Mouse (Mus musculus) thymus, postnatal 36 days (tissue): ENCODE data around the gene Tgfbi.
A peak's percentile ranks its signal among the peaks of the same experiment; 100 is the strongest.

ENCODE experiments used
- DNase-seq, 2 experiments: peaks; one replicate each; pipeline ENCODE4 v3.0.0; 2022; ENCODE audit warnings: mixed read lengths in 2 of 2

The Tgfbi gene

DNA sequence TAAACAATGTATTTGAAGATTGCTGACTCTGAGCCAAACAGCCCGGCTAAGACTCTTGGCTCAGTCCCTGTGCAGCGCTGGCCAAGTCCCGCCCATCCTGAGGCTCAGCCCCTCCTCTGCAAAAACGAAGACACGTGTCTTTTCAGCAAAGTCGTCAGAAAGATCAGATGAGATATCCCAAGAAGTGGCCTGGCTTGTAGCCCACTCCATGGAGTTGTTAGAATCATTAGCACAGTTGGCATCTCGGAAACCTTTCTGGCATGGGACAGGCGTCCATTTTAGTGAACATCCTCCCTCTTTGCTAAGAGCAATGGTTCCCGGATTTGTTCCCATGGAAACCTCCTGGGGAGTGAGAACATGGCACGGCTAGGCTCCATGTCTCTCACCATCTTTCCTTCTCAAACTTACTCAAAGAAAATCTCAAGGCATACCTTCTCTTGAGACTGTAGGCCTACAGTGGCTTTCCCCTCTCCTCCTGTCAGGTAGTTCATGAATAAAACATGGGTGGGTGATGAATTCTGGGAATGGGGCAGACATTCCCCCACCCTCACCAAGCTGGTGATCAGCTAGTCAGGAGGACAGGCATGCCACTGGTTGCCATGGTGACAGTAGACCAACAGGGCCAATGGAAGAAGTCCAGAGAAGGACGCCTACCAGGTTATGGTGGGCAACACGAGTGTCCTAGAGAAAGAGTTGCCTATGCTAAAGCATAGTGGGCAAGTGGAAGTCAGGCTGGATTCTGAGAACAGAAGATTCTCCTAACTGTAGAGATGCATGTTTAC, 11.3 kb upstream of the Tgfbi start:
- DNase-seq, result no peak

DNA sequence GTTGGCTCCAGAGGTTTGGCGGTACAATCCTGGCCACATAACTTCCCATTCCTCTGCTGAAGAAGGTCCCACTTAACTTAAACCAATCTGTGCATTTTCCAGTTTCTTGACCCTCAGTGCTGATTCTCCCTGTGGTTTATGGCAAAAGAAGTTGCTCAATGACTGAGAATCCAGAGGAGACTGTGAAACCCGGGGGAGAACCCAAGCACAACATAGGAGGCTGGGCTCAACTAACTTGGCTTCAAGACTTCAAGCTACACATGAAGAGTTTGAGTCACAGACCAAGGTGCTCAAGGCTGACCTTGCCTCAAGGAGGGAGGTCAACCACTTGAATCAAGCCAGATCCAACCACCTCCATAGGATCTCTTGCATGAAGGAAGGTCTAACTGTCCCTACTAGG, 9.8 kb upstream of the Tgfbi start:
- no peak for DNase-seq

DNA sequence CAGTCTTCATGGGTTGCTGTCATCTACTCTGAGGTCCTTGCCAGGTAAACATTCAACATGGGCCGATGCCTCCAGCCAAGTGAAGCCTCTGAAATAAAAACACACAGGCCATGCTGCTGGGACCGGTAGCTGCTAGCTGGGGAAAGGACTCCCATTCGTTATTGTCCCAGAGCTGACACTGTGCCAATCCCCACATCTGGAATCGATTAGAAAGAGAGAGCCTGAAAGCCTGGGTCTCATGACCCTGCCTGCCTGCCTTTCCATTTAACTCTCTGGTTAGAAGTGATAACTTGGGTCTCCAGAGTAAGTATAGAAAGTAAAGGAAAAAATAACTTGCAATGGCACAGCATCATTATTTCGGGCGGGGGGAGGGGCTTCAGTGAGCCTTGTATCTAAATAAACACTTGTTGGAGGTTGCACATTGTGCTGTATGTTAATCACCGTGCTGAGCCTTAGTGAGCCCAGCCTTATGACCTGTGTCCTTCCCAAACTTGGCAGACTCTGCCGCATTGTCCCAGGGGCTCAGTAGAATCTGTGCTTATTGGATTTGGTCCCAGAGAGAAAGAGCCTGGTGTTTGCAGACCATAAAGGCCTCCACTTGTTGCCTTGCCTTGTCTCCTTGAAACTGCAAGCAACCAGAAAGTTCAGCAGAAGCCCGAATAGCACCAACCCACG, 9.0 kb upstream of the Tgfbi start:
- no peak for DNase-seq

DNA sequence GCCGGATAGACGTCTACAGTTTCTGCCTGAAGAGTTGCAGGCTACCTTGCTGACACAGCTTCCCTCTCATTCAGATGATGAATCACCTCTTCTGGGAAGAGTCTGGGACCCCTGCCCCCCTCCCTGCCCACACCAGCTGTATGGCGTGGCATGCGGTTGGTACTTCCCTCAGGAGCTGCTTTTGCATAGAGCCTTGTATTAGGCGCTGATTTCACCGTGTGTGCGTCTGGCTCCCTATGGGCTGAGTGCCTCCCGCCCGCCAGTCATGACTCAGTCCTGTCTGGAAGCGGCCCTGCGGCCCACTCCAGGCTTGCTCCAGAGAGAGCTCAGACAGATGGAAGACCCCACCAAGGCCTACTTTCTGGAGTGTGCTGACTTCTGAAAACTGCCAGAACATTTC, 8.1 kb upstream of the Tgfbi start:
- DNase-seq, result no peak

DNA sequence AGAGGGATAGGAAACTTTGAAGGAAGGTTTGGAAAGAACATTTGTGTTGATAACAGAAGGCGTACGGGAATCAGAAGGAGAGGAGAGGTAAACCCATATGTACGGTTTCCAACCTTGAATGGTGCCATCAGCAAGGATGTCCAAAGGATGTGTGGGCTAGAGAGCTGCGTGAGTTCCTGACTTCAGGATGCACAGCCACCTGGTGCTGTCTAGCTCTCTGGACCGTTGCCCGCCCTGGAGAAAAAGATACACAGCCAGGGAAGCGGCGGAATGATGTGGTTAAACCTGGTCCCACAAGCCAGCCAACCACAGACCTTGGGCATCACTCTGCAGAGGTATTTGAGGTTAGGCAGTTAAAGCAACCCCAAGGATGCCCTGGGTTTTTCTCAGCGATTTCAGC, 3.8 kb upstream of the Tgfbi start:
- no peak for DNase-seq

DNA sequence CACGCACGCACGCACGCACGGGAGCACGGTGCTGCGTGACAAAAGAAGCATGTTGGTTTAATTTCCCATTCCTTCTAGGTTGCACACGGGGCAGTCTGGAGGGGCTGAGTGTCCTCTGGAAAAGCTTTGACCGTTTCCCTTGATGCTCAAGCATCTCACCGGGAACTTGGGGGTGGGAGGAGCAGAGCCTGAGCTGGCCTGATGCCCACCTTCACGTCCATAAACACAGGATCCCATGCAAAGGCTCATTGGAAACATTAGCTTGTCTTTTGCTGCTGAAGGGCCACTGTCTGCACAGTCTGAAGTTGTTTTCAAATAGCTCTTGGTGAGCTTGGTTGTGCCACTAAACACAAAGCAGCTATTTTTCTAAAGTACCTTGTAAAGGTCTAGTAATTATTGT, 2.6 kb upstream of the Tgfbi start:
- no peak for DNase-seq

DNA sequence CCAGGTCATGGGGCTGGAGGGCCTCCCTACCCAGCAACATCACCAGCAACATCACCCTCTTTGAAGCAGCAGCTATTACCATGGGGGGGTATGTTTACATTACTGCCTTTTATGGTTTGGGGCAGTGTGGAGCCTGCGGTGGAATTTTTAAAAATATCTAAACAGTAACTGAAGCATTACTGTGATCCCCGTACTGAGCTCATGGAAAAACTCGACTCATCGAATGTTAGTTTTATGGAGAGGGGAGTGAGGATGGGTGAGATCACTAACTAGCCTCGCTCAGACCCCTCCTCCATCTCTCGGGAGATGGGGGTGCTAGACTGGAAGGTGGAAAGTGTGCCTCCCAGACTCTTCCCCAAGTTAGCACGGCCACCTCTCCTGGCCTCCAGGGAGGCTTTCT, 2.1 kb upstream of the Tgfbi start:
- no peak for DNase-seq

DNA sequence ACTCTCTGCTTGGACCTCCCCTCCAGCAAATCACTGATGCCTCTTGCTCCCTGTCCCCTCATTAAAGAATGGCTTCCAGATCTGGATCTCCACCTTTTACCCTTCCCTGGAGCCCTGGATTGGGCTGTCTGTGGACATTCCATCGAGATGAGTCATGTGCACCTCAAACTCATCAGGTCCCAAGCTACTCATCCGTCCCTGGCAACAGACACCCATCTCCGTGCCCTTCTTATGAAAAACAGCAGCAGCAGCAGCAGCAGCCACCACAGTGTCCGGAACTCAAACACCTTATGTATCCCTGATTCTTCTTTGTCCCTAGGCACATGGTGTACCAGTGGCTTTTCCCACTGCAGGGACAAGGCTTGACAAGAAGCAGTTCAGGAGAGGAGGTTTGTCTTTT, 1.5 kb upstream of the Tgfbi start:
- no peak for DNase-seq

DNA sequence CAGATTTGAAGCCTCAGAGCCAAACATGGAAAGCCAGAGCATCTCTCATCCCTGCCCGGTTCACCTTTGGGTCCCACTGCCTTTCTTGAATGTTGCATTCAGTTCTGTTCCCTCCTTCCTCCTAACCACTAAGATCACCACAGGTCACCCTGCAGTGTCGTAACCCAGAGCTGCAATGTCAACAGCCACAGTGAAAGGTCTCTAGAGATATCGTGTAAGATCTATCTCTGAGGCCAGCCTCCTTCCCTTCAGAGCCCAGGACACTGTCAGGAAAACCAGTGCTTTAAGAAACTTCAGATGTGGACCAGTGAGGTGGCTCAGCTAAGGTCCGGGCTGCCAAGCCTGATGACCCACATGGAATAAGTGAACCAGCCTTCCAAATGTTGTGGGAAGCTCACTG, 1.8 kb downstream of the Tgfbi start:
- no peak for DNase-seq

DNA sequence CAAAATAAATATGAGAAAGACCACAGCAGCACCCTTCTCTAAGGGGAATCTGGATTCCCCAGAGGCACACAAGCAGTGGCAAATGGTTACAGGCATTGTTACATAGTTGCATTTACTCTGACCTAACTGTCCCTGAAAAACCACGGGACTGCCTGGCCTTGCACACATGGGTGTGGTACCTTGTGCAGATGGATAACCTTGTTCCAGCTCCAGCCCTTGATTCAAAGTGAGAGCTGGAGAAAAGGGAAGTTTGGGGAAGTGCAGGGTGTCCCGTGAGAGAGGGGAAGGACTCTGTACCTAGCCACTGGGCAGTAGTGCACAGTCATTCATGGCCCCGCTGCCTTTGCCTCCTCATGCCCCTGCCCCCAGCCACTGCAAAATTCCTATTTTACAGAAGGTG, 2.4 kb downstream of the Tgfbi start:
- DNase-seq, result no peak

DNA sequence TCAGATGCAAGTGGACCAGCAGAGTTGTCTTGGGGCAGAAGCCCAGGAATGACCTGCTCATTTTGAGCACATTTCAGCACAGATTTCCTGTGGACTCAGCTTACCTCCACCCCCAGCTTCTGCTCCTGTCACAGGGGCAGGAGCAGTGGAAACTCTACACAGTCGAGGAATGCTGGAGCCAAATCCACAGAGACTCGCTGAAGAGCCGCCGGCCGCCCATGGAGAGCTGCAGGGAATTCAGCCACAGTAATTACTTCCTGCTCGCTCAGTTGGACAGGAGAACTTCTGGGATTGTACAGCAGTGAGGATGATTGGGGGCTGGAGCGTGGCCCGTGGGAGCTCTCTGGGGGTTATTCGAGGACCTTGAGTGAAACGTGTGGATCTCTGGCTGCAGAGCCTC, 3.0 kb downstream of the Tgfbi start:
- DNase-seq, result no peak

DNA sequence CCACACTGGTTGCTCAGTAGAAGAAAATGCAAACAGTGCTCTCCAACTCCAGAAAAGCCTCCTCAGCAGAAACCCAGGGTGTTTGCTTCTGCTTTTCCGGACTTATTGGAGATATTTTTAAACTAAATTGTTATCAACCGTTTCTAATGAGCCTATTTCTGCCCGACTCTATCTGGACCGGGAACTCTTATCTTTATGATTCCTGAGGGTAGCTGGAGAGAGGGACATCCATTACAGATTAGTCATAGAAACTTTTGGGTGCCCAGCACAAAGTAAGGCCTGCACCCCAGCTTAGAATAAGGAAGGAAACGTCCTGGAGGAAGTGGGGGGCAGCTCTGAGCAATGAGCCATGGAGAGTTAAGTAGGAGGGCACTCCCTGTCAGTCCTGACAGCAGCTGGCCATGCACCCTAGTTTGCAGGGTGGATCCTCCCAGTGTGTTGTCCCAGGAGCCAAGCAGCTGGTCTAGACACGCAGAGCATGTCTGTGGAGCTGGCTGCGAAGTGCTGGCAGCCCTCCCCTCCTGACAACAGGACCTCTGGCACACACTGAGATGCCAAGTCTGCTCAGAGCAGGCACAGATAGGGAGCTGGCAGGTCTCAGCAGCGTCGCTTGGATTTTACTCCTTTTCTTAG, 4.2 kb downstream of the Tgfbi start:
- no peak for DNase-seq

DNA sequence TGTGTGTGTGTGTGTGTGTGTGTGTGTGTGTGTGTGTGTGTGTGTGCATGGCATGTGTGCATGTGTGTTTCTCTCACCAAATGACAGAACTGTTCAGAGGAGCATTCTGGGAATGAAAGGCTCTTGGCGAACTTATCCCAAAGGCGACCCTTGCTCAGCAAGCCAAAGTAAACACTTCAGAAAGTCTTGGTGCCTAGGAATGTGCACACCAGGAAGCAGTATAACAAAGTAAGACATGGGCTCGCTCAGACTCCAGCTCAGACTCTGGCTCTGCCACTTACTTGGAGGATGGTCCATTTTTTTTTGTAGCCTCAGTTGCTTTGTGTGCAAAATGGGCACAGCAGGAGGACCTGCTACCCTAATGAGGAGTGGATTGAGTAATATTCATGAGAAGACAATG, 5.4 kb downstream of the Tgfbi start:
- DNase-seq, result no peak

DNA sequence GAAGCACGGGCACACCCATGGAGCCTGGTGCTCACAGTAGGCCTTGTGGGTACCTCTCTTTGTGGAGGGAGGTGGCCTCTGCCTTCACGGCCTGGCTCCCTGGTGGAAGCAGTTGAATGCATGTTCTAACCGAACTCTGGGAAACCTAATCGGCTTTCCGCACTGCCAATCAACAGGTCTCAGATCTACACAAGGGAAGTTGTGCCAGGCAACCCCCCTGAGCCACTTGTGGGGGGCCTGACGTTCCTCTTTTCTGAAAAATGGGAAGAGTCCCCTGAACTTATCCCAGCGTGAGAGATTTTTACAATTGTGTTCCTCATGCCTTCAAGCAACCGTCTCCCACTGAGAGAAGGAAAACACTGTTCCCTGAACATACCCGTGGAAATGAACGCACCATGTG, 5.9 kb downstream of the Tgfbi start:
- no peak for DNase-seq

DNA sequence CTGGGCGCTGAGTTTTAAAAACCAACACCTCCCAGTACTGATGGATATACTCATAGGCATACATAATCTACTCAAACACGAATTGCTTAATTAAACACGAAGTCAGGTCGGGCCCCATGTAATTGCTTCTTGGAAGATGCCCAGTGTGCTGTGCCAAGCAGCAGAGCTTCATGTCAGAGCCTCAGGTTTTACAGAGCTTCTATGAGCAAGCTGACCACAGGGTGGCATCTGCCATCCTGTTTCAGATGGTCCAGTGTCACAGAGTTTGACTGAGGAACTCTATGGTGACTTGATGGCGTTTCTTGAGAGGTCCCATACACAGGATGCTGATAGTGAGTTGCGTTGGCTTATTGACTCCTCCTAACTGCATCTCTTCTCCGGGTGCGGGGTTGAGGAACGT, 6.5 kb downstream of the Tgfbi start:
- peak in 1 of 2 experiments; percentile 8 for DNase-seq

DNA sequence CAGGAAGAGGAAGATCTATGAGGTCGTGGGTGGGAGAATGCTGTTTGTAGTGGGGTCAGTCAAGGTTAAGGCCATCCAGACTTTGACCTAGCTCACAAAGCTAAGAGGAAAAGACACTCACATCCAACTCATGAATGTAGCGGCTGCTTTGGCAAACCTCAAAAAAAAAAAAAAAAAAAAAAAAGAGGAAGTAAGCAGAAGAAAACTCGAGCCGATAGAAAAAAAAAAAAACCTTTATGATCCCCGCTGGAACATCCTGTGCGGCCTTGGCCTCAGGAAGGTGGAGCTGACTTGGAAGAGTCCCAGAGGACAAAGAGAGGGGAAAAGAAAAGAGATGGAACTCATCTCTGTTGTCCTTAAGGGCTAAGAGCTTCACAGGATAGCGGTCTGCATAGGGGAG, 7.1 kb downstream of the Tgfbi start:
- DNase-seq, result no peak

DNA sequence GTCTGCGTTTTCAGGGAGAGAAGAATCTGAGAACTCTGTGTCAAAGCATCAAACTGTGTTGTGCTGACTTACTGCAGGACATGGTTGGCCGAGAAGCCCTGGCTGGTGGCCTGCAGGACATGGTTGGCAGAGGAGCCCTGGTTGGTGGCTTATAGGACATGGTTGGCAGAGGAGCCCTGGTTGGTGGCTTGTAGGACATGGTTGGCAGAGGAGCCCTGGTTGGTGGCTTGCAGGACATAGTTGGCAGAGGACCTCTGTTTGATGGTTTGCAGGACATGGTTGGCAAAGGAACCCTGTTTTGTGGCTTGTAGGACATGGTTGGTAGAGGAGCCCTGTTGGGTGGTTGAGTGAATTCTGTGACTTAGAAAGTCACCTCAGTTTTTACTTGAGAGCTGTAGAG, 7.9 kb downstream of the Tgfbi start:
- DNase-seq, result no peak

DNA sequence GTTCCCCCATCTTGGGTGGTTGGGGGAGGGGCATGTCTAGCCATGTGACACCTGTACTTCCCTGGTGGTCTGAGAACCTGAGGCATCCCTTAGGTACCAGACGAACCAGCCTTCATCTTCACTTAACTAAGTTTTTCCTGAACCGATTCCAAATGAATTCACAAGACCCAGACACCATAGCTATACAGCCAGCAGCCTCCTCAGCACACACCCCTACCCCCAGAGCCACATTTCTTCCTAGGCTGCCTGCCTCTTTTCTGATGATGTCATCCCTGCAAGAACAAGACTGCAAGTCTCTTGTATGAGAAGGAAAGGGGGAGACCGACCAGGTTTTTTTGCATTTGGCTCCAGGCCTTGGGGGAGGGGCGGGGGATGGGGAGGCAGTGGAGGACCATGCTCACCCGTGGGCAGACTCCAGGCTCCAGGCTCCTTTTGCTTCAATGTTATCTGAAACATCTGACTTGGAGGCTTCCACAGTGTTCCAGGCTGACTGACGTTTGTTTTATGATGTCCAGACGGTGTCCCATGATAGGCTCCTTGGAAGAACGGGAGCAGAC, 13.0 kb downstream of the Tgfbi start:
- DNase-seq, result no peak

DNA sequence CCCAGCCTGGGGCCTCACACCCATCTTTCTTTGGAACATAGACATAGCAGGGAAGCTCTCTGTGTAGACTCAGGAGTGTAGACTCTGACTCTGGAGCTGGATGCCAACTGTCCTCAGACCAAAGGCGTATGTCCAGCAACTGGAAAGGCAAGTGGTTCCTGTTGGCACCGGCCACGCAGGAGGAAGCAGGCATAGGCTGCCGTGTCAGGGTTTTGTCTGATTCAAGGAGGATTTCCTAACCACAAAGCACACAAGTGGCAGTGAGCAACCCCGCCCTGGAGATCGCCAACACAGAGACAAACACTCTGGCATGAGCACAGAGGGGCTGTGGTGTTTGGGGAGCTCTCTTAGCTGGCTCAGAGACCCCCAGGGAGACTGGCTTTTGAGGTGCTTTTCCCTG, 17.2 kb downstream of the Tgfbi start:
- no peak for DNase-seq

DNA sequence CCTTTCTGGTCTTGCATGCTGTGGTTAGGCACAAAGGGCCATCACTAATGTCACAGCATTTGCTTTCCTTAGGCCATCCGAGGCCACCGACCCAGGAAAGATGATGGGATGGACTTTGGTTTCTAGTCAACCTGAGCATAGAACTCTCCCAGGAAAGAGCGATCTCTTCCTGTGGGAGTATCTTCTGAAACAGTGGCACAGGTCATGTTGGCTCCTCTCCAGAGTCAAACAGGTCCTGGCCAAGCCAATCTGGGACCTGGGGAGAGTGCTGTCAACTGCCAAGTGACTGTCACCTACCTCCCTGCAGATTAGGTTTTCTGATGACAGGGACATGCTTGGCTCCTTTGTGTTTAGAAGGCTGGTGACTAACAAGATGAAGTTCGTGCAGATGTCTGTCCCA, 20.8 kb downstream of the Tgfbi start:
- no peak for DNase-seq

DNA sequence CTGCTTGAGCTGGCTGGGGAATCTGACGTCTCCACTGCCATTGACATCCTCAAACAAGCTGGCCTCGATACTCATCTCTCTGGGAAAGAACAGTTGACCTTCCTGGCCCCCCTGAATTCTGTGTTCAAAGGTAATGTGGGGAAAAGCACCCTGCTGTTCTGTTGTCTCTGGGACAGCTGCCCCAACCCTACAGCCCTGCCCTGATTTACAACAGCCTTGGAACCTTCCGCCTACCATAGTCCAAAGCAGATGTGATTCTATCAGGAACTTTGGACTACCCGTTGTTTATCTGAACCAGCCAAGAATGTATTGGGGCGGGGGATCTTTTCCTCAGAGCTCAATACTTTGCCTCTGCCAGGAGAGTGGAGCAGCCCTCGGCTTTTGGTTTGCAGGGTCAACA, 21.2 kb downstream of the Tgfbi start:
- DNase-seq, result no peak

DNA sequence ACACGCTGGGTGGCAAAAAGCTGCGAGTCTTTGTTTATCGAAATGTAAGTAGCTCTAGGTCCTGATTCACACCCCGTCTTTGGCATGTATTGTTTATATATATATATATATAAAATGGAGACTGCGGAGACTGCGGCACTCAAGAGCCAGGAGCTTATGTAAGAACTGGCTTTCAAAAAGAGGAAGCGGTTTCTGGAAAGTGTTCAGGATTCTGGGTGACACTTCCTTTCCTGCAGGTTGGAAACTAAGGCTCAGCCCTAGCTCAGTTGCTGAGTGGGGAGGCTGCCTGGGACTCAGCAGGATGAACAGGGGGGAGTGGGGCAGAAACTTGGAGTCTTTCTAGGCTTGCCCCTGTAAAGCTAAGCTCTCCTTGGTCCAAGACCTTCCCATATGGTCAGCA, 22.0 kb downstream of the Tgfbi start:
- no peak for DNase-seq

DNA sequence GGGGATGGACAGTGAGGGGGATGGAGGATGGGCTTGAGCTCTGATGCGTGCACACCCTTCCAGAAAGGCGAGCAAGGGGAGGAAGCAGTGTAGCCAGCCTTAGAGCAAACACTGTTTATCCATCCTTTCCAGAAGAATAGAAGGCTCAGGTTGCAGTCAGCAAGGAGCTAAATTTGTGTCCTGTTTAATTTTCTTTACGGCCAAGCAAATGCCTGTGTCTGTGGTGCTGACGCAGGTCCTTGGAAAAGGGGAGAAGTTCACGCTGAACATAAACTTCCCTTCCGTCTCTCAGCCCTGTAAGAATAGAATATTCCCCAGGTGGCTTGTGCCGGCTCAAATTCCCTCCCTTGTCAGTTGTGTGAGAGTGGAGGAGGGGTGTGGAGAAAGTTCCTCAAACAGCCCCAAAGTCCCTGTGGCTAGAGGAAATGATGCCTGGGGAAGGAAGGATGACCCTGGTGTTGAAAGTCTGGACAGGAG, 24.9 kb downstream of the Tgfbi start:
- no peak for DNase-seq

DNA sequence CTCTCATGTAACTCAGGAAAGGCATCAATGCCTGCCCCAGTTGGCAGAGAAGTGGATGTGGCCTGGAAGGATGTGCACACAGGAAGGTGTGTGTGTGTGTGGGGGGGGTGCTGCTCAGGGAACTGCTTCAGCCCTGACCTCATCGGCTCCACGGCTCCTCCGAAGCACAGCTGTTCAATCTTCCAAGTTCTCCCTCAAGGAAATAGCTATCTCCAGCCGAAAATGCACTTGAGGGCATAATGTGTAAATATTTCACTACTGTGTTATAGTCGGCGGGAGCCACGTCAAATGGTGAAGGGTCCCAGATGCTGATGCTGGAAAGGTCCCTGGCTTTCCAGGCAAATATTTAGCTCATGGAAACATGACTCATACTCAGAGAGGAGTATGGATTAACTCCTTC, 25.6 kb downstream of the Tgfbi start:
- DNase-seq, result no peak
